Mouse (Mus musculus): ENCODE measurements around the gene Utp3.

The Utp3 gene

GRCm38 (mm10) chr5:88604046-88604445, 49.8 kb downstream of the Utp3 start:
- in situ Hi-C loops (cut with MboI; ENCODE audit: unreplicated experiment in 2 of 2) = no loop called here

GRCm38 (mm10) chr5:88604641-88605358, 50.5 kb downstream of the Utp3 start:
- in situ Hi-C loops (cut with MboI; ENCODE audit: unreplicated experiment in 2 of 2) = no loop called here
